ENCODE assay signal across 8 mouse cellular contexts in the genomic region with DNA sequence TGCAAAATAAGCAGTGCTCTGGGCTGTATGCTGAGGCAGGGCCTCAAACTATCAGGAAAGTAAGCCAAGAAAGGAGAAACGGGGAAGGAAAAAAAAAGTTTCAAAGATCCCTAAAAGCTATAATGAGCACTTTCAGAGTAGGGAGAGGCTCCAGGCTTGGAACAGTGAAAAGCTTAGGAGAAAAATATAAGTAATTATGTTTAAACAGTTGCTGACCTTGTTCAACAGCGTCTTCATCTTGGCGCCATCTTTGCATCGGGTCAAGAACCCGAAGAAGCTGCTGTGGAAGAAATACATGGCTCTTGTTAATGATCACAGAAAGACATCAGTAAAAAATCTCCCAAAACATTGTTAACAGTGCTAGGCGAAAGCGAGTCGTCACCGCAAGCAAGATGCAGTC. TPM values are rescaled to one million over a fixed set of nuclear protein-coding genes. Genes with fewer than 3 reads are reported as not detected.
DNase-seq lines count a peak whose midpoint lies in the region; ATAC-seq and TF ChIP-seq lines count a peak whose summit lies in the region.

No protein-coding gene starts in this region.

- H3K4me1 ChIP-seq in heart, embryonic 13.5 days = no peaks in the 10 kb centered on the region
- H3K4me1 ChIP-seq in liver, postnatal 0 days (ENCODE audit: insufficient read depth) = no peaks in the 10 kb centered on the region

- TF ChIP-seq EP300 in liver, postnatal 0 days (IDR thresholded peaks at IDR 0.05; ENCODE audit: low read depth) = no peak

- no peak for ATAC-seq in heart, embryonic 13.5 days (ENCODE audit: extremely low read depth, insufficient number of reproducible peaks, low FRiP score, low TSS enrichment)
- ATAC-seq in granulocyte monocyte progenitor cell, adult 5-6 weeks (replicated peaks; ENCODE audit: poor library complexity, severe bottlenecking) = peak; percentile 8; the same call in 1 of the 2 replicates
- ATAC-seq in liver, postnatal 0 days = no peak

- TF ChIP-seq CTCF in liver, postnatal 0 days (IDR thresholded peaks at IDR 0.05; ENCODE audit: low read depth) = no peak

- no peaks in the 10 kb centered on the region for H3K27me3 ChIP-seq in heart, embryonic 13.5 days (replicated peaks)
- H3K27me3 ChIP-seq in liver, postnatal 0 days (ENCODE audit: insufficient read depth, low read length) = no peaks in the 10 kb centered on the region

- H3K27ac ChIP-seq in heart, embryonic 13.5 days (replicated peaks) = peak overlapping the region; percentile 73
- H3K27ac ChIP-seq in liver, postnatal 0 days (ENCODE audit: low read depth) = peak overlapping the region; percentile 70

- peak overlapping the region; percentile 55 for H3K4me3 ChIP-seq in heart, embryonic 13.5 days
- peak overlapping the region; percentile 55 for H3K4me3 ChIP-seq in liver, postnatal 0 days (ENCODE audit: low read depth, low read length)

- no peaks in the 10 kb centered on the region for H3K36me3 ChIP-seq in heart, embryonic 13.5 days
- H3K36me3 ChIP-seq in liver, postnatal 0 days (replicated peaks; ENCODE audit: insufficient read depth, low read length) = no peaks in the 10 kb centered on the region

- H3K9ac ChIP-seq in heart, embryonic 13.5 days = peak overlapping the region; percentile 78
- H3K9ac ChIP-seq in liver, postnatal 0 days (replicated peaks) = peak overlapping the region; percentile 59

- peak overlapping the region; percentile 59 for H3K4me2 ChIP-seq in heart, embryonic 13.5 days
- H3K4me2 ChIP-seq in liver, postnatal 0 days (ENCODE audit: low read depth, low read length) = peak overlapping the region; percentile 50

- no peak for DNase-seq in heart, postnatal 4 days
- DNase-seq in R1 (ENCODE audit: low read depth, low spot score) = peak; percentile 6
- DNase-seq in liver, postnatal 0 days = no peak
- no peak for DNase-seq in urinary bladder, postnatal 14 days (ENCODE audit: low spot score)
- no peak for DNase-seq in ovary, postnatal 10 days (ENCODE audit: low spot score)
- no peak for DNase-seq in cerebellum, adult 11 months

- WGBS in heart, embryonic 13.5 days = 0% methylated on average over 5 of the region's 9 CpGs
- 0% methylated on average over 4 of the region's 9 CpGs for WGBS in liver, postnatal 0 days (ENCODE audit: insufficient replicate concordance)

- H3K9me3 ChIP-seq in heart, embryonic 13.5 days = no peaks in the 10 kb centered on the region
- no peaks in the 10 kb centered on the region for H3K9me3 ChIP-seq in liver, postnatal 0 days (ENCODE audit: low read length)

RNA-seq across cellular contexts. Expression of gene Uty, which starts 0.6 kb away (rescaled TPM):
- polyA plus RNA-seq in heart, embryonic 13.5 days (2015; fragmentation: Nextera tagmentation; extraction: Ambion mirVana) = 6.7 and 8.6 TPM in 2 replicates
- total RNA-seq in heart, postnatal 4 days (2021) = 10 to 100 TPM in 1 of 2 experiments, not detected in 1; 21.4 TPM
- 27.0 and 30.7 TPM in 2 replicates for total RNA-seq in granulocyte monocyte progenitor cell, adult 5-6 weeks (2014; fragmentation: Nextera tagmentation)
- total RNA-seq in granulocyte monocyte progenitor cell, adult 5-6 weeks (2017) = 29.1 and 33.6 TPM in 2 replicates
- polyA plus RNA-seq in liver, postnatal 0 days (2015; fragmentation: Nextera tagmentation; extraction: Ambion mirVana) = not detected in 2 replicates

RNA-seq across cellular contexts. Expression of gene Ddx3y, which starts 41.5 kb away (rescaled TPM):
- 16.3 and 23.2 TPM in 2 replicates for polyA plus RNA-seq in heart, embryonic 13.5 days (2015; fragmentation: Nextera tagmentation; extraction: Ambion mirVana)
- total RNA-seq in heart, postnatal 4 days (2021) = 10 to 100 TPM in 1 of 2 experiments, not detected in 1; 54.3 TPM
- total RNA-seq in granulocyte monocyte progenitor cell, adult 5-6 weeks (2014; fragmentation: Nextera tagmentation) = 37.5 and 41.1 TPM in 2 replicates
- total RNA-seq in granulocyte monocyte progenitor cell, adult 5-6 weeks (2017) = 60.2 and 69.1 TPM in 2 replicates
- not detected in 2 replicates for polyA plus RNA-seq in liver, postnatal 0 days (2015; fragmentation: Nextera tagmentation; extraction: Ambion mirVana)
